Mouse (Mus musculus): ENCODE measurements around the gene Gja10. TPM values are rescaled to one million over a fixed set of nuclear protein-coding genes. Genes with fewer than 3 reads are reported as not detected.
A peak's percentile ranks its signal among the peaks of the same experiment; 100 is the strongest.

Gene Gja10
- polyA plus RNA-seq, 1 experiment from 2014 or later = not detected

GRCm38 (mm10) chr4:32564918-32565317, 37.6 kb downstream of the Gja10 start:
- Histone ChIP-seq H3K9me3 (replicated peaks; ENCODE audit: control insufficient read depth, low read length) (no peaks in the 10 kb centered on the region), H3K36me3 (ENCODE audit: control insufficient read depth, insufficient read depth, low read length) (no peaks in the 10 kb centered on the region), H3K4me1 (ENCODE audit: control insufficient read depth, insufficient read depth, low read length) (peaks cover 6% of the 10 kb centered on the region; the same call in 1 of the 2 replicates), H3K4me3 (replicated peaks; ENCODE audit: low read length) (no peak overlapping the region), H3K27ac (ENCODE audit: low read length) (no peak overlapping the region), H3K4me2 (ENCODE audit: low read depth, low read length) (no peak overlapping the region), H3K9ac (ENCODE audit: low read length) (no peak overlapping the region), H3K27me3 (ENCODE audit: control insufficient read depth, insufficient read depth, low read length) (no peaks in the 10 kb centered on the region)
- 80% methylated on average over 8 of the region's 8 CpGs for WGBS
- no peak for ATAC-seq (ENCODE audit: insufficient read depth, low FRiP score)

- H3K27ac ChIP-seq (ENCODE audit: low read length) = no peak overlapping the region
- no peak for ATAC-seq (ENCODE audit: insufficient read depth, low FRiP score)
- 84% methylated on average over 7 of the region's 7 CpGs for WGBS
- H3K9ac ChIP-seq (ENCODE audit: low read length) = no peak overlapping the region
- H3K27me3 ChIP-seq (ENCODE audit: control insufficient read depth, insufficient read depth, low read length) = no peaks in the 10 kb centered on the region
- no peaks in the 10 kb centered on the region for H3K9me3 ChIP-seq (replicated peaks; ENCODE audit: control insufficient read depth, low read length)
- no peak overlapping the region for H3K4me2 ChIP-seq (ENCODE audit: low read depth, low read length)
- no peak overlapping the region for H3K4me3 ChIP-seq (replicated peaks; ENCODE audit: low read length)
- no peaks in the 10 kb centered on the region for H3K36me3 ChIP-seq (ENCODE audit: control insufficient read depth, insufficient read depth, low read length)
- H3K4me1 ChIP-seq (ENCODE audit: control insufficient read depth, insufficient read depth, low read length) = 0 out of 2 replicates have a peak, but pooled peaks cover 2% of the 10 kb centered on the region
Measured at GRCm38 (mm10) chr4:32564416-32564815, 38.1 kb downstream of the Gja10 start.

GRCm38 (mm10) chr4:32562319-32563115, 40.0 kb downstream of the Gja10 start:
- H3K4me1 ChIP-seq (ENCODE audit: control insufficient read depth, insufficient read depth, low read length) = 0 out of 2 replicates have a peak, but pooled peaks cover 2% of the 10 kb centered on the region
- WGBS = 96% methylated on average over 35 of the region's 35 CpGs
- no peaks in the 10 kb centered on the region for H3K36me3 ChIP-seq (ENCODE audit: control insufficient read depth, insufficient read depth, low read length)
- H3K4me2 ChIP-seq (ENCODE audit: low read depth, low read length) = no peak overlapping the region
- H3K9me3 ChIP-seq (replicated peaks; ENCODE audit: control insufficient read depth, low read length) = no peaks in the 10 kb centered on the region
- no peak overlapping the region; the same call in 1 of the 2 replicates for H3K27ac ChIP-seq (ENCODE audit: low read length)
- H3K27me3 ChIP-seq (ENCODE audit: control insufficient read depth, insufficient read depth, low read length) = no peaks in the 10 kb centered on the region
- no peak overlapping the region for H3K4me3 ChIP-seq (replicated peaks; ENCODE audit: low read length)
- no peak for ATAC-seq (ENCODE audit: insufficient read depth, low FRiP score)
- no peak overlapping the region for H3K9ac ChIP-seq (ENCODE audit: low read length)

GRCm38 (mm10) chr4:32561555-32562095, 40.9 kb downstream of the Gja10 start:
- Histone ChIP-seq H3K36me3 (ENCODE audit: control insufficient read depth, insufficient read depth, low read length) (no peaks in the 10 kb centered on the region), H3K4me2 (ENCODE audit: low read depth, low read length) (no peak overlapping the region), H3K9ac (ENCODE audit: low read length) (0 out of 2 replicates have a peak overlapping the region, but pooled peaks have one; percentile 16), H3K4me3 (replicated peaks; ENCODE audit: low read length) (no peak overlapping the region), H3K9me3 (replicated peaks; ENCODE audit: control insufficient read depth, low read length) (no peaks in the 10 kb centered on the region), H3K4me1 (ENCODE audit: control insufficient read depth, insufficient read depth, low read length) (0 out of 2 replicates have a peak, but pooled peaks cover 2% of the 10 kb centered on the region), H3K27me3 (ENCODE audit: control insufficient read depth, insufficient read depth, low read length) (no peaks in the 10 kb centered on the region), H3K27ac (ENCODE audit: low read length) (no peak overlapping the region; the same call in 1 of the 2 replicates)
- ATAC-seq (ENCODE audit: insufficient read depth, low FRiP score) = no peak
- 51% methylated on average over 12 of the region's 12 CpGs for WGBS

- Histone ChIP-seq H3K4me2 (ENCODE audit: low read depth, low read length) (no peak overlapping the region), H3K27ac (ENCODE audit: low read length) (no peak overlapping the region), H3K36me3 (ENCODE audit: control insufficient read depth, insufficient read depth, low read length) (no peaks in the 10 kb centered on the region), H3K9ac (ENCODE audit: low read length) (no peak overlapping the region), H3K9me3 (replicated peaks; ENCODE audit: control insufficient read depth, low read length) (no peaks in the 10 kb centered on the region), H3K27me3 (ENCODE audit: control insufficient read depth, insufficient read depth, low read length) (no peaks in the 10 kb centered on the region), H3K4me1 (ENCODE audit: control insufficient read depth, insufficient read depth, low read length) (0 out of 2 replicates have a peak, but pooled peaks cover 2% of the 10 kb centered on the region), H3K4me3 (replicated peaks; ENCODE audit: low read length) (no peak overlapping the region)
- WGBS = 61% methylated on average over 8 of the region's 8 CpGs
- no peak for ATAC-seq (ENCODE audit: insufficient read depth, low FRiP score)
Measured at GRCm38 (mm10) chr4:32560724-32561554, 41.6 kb downstream of the Gja10 start.

GRCm38 (mm10) chr4:32560246-32560645, 42.3 kb downstream of the Gja10 start:
- 22% methylated on average over 6 of the region's 6 CpGs for WGBS
- no peak overlapping the region for H3K27ac ChIP-seq (ENCODE audit: low read length)
- no peak for ATAC-seq (ENCODE audit: insufficient read depth, low FRiP score)

GRCm38 (mm10) chr4:32555506-32555905, 47.1 kb downstream of the Gja10 start:
- Histone ChIP-seq H3K27ac (ENCODE audit: low read length) (no peak overlapping the region), H3K9me3 (replicated peaks; ENCODE audit: control insufficient read depth, low read length) (no peaks in the 10 kb centered on the region), H3K4me3 (replicated peaks; ENCODE audit: low read length) (no peak overlapping the region), H3K4me1 (ENCODE audit: control insufficient read depth, insufficient read depth, low read length) (0 out of 2 replicates have a peak, but pooled peaks cover 2% of the 10 kb centered on the region), H3K9ac (ENCODE audit: low read length) (no peak overlapping the region), H3K36me3 (ENCODE audit: control insufficient read depth, insufficient read depth, low read length) (no peaks in the 10 kb centered on the region), H3K27me3 (ENCODE audit: control insufficient read depth, insufficient read depth, low read length) (no peaks in the 10 kb centered on the region), H3K4me2 (ENCODE audit: low read depth, low read length) (no peak overlapping the region)
- 86% methylated on average over 7 of the region's 7 CpGs for WGBS
- no peak for ATAC-seq (ENCODE audit: insufficient read depth, low FRiP score)

More at GRCm38 (mm10) chr4:32560246-32560645, 42.3 kb downstream of the Gja10 start:
- Histone ChIP-seq H3K36me3 (ENCODE audit: control insufficient read depth, insufficient read depth, low read length) (no peaks in the 10 kb centered on the region), H3K4me1 (ENCODE audit: control insufficient read depth, insufficient read depth, low read length) (0 out of 2 replicates have a peak, but pooled peaks cover 2% of the 10 kb centered on the region), H3K4me2 (ENCODE audit: low read depth, low read length) (no peak overlapping the region), H3K4me3 (replicated peaks; ENCODE audit: low read length) (no peak overlapping the region), H3K9me3 (replicated peaks; ENCODE audit: control insufficient read depth, low read length) (no peaks in the 10 kb centered on the region), H3K9ac (ENCODE audit: low read length) (no peak overlapping the region), H3K27me3 (ENCODE audit: control insufficient read depth, insufficient read depth, low read length) (no peaks in the 10 kb centered on the region)

- Histone ChIP-seq H3K4me1 (ENCODE audit: control insufficient read depth, insufficient read depth, low read length) (no peaks in the 10 kb centered on the region), H3K27me3 (ENCODE audit: control insufficient read depth, insufficient read depth, low read length) (no peaks in the 10 kb centered on the region), H3K27ac (ENCODE audit: low read length) (no peak overlapping the region), H3K9ac (ENCODE audit: low read length) (no peak overlapping the region), H3K4me3 (replicated peaks; ENCODE audit: low read length) (no peak overlapping the region), H3K4me2 (ENCODE audit: low read depth, low read length) (no peak overlapping the region), H3K36me3 (ENCODE audit: control insufficient read depth, insufficient read depth, low read length) (no peaks in the 10 kb centered on the region), H3K9me3 (replicated peaks; ENCODE audit: control insufficient read depth, low read length) (no peaks in the 10 kb centered on the region)
- ATAC-seq (ENCODE audit: insufficient read depth, low FRiP score) = no peak
- 58% methylated on average over 4 of the region's 4 CpGs for WGBS
Measured at GRCm38 (mm10) chr4:32551337-32551736, 51.2 kb downstream of the Gja10 start.

Measured in stomach, embryonic 16.5 days (tissue).